Mouse (Mus musculus) fat pad, adult 2 months (tissue): ENCODE data around the gene Bcs1l.
A peak's percentile ranks its signal among the peaks of the same experiment; 100 is the strongest.

ENCODE experiments used
- DNase-seq: peaks from one replicate; pipeline ENCODE4 v3.0.0-alpha.2; 2011; ENCODE audit warnings: low read depth, low spot score; ENCODE audit errors: extremely low read depth

The Bcs1l gene

GRCm38 (mm10) chr1:74587773-74588445 is at the start of gene Bcs1l, which contains the start of gene Zfp142:
Gene Bcs1l (plus strand): TSS chr1:74588289.
Gene Zfp142 (minus strand): TSS chr1:74588246.
- DNase-seq, result peak; percentile 89

- DNase-seq, result no peak
These were observed 49.4 kb upstream of the Bcs1l start for GRCm38 (mm10) chr1:74538650-74539049.

GRCm38 (mm10) chr1:74542451-74542961 is 45.6 kb upstream of the Bcs1l start, which contains the start of gene Plcd4:
Gene Plcd4 (plus strand): TSS chr1:74542888.
- DNase-seq, result no peak

- DNase-seq, result no peak
These were observed 43.9 kb upstream of the Bcs1l start, which contains the start of gene Usp37 for GRCm38 (mm10) chr1:74544184-74544583. Gene Usp37 (minus strand): TSS chr1:74544284.

GRCm38 (mm10) chr1:74559061-74559460 is 29.0 kb upstream of the Bcs1l start:
- DNase-seq, result no peak

GRCm38 (mm10) chr1:74565834-74566233 is 22.3 kb upstream of the Bcs1l start:
- no peak for DNase-seq

- no peak for DNase-seq
These were observed 18.1 kb upstream of the Bcs1l start for GRCm38 (mm10) chr1:74569739-74570719.

- DNase-seq, result no peak
These were observed 5.5 kb upstream of the Bcs1l start for GRCm38 (mm10) chr1:74582621-74583020.

GRCm38 (mm10) chr1:74584616-74585398 is 3.3 kb upstream of the Bcs1l start:
- DNase-seq, result no peak

GRCm38 (mm10) chr1:74587233-74587772 is 786 bp upstream of the Bcs1l start:
- no peak for DNase-seq

GRCm38 (mm10) chr1:74594434-74594833 is 6.3 kb downstream of the Bcs1l start:
- no peak for DNase-seq

- DNase-seq, result no peak
These were observed 12.6 kb downstream of the Bcs1l start for GRCm38 (mm10) chr1:74600501-74601266.

- DNase-seq, result no peak
These were observed 13.3 kb downstream of the Bcs1l start, which contains the start of the genes Rnf25 and Stk36 for GRCm38 (mm10) chr1:74601267-74601962. Gene Rnf25 (minus strand): TSS chr1:74601397. Gene Stk36 (plus strand): TSS chr1:74601445.

GRCm38 (mm10) chr1:74624183-74624582 is 36.1 kb downstream of the Bcs1l start:
- no peak for DNase-seq

- no peak for DNase-seq
These were observed 38.0 kb downstream of the Bcs1l start for GRCm38 (mm10) chr1:74626076-74626475.

GRCm38 (mm10) chr1:74628001-74628400 is 39.9 kb downstream of the Bcs1l start:
- DNase-seq, result no peak

- no peak for DNase-seq
These were observed 44.6 kb downstream of the Bcs1l start for GRCm38 (mm10) chr1:74632734-74633133.
